Mouse (Mus musculus) heart, postnatal 0 days (tissue): ENCODE measurements at regions not wholly inside any gene's neighbourhood (a gene's known extent, or its start where the extent isn't known, plus 50 kb on each side); places are given as distances from the start of the nearest gene placed in this dataset.

ENCODE experiments used
- CTCF ChIP-seq: IDR thresholded peaks from 2 replicates; pipeline ENCODE4 v1.5.1; 2016; ENCODE audit warnings: antibody characterized with exemption, control low read depth, low read depth
- EP300 ChIP-seq: IDR thresholded peaks from 2 replicates; pipeline ENCODE4 v1.6.1; 2016; ENCODE audit warnings: antibody characterized with exemption, low read depth

DNA sequence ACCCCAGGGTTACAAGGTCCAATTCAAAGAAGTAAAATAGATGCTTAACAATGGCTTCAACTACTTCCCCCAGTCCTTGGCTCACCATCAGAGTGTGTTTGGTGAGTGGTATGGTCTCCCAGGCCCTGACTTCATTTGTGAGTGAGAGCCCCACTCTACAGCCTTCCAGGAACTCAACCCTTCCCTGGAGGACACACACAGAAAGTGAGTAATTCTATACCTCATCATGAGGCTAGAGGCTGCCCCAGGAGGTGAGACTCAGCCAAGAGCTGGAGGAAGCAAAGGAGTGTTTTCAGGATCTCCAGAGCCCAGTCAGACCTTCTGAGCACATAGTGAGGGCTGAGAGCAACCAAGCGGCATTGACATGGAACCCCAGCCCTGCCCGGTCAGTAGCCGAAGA is 200.6 kb downstream of the Xxylt1 start:
- no peak for TF ChIP-seq EP300
- TF ChIP-seq CTCF, result no peak
